Mouse (Mus musculus) heart, postnatal 0 days (tissue): ENCODE measurements around the gene Esyt3. TPM values are rescaled to one million over a fixed set of nuclear protein-coding genes. Genes with fewer than 3 reads are reported as not detected.
A peak's percentile ranks its signal among the peaks of the same experiment; 100 is the strongest.

ENCODE experiments used
- ATAC-seq: fragments of 200-750 bp; cut with Nextera tagmentation; 2 replicates; pipeline ENCODE4 v1.8.0; 2017; ENCODE audit warnings: low read depth, moderate number of reproducible peaks, moderate library complexity; ENCODE audit not compliant: insufficient read depth
- DNase-seq: peaks from one replicate; pipeline ENCODE4 v3.0.0-alpha.2; 2016; ENCODE audit warnings: low spot score
- H3K27ac ChIP-seq: fragments of 300-500 bp; sonication (generic); 2 replicates; pipeline ENCODE4 v1.5.1; 2014; ENCODE audit warnings: low read depth, mild to moderate bottlenecking
- H3K27me3 ChIP-seq: fragments of 300-500 bp; sonication (generic); 2 replicates; pipeline ENCODE4 v1.6.1; 2014; ENCODE audit warnings: low read length, mixed read lengths; ENCODE audit not compliant: control insufficient read depth, insufficient read depth
- H3K36me3 ChIP-seq: fragments of 300-500 bp; sonication (generic); replicated peaks from 2 replicates; pipeline ENCODE4 v1.6.1; 2014; ENCODE audit warnings: low read length, mixed read lengths; ENCODE audit not compliant: control insufficient read depth, insufficient read depth
- H3K4me1 ChIP-seq: fragments of 300-500 bp; sonication (generic); 2 replicates; pipeline ENCODE4 v1.6.1; 2014; ENCODE audit warnings: antibody characterized with exemption; ENCODE audit not compliant: control insufficient read depth, insufficient read depth
- H3K4me2 ChIP-seq: fragments of 300-500 bp; sonication (generic); 2 replicates; pipeline ENCODE4 v1.6.1; 2014; ENCODE audit warnings: low read depth, mild to moderate bottlenecking, low read length, moderate library complexity
- H3K4me3 ChIP-seq: fragments of 300-500 bp; sonication (generic); 2 replicates; pipeline ENCODE4 v1.5.1; 2014; ENCODE audit warnings: low read depth, low read length
- H3K9ac ChIP-seq: fragments of 300-500 bp; sonication (generic); replicated peaks from 2 replicates; pipeline ENCODE4 v1.6.1; 2014; ENCODE audit warnings: low read depth, low read length, mixed read lengths
- H3K9me3 ChIP-seq: fragments of 300-500 bp; sonication (generic); replicated peaks from 2 replicates; pipeline ENCODE4 v1.6.1; 2016; ENCODE audit warnings: low read length; ENCODE audit not compliant: control insufficient read depth
- CTCF ChIP-seq: IDR thresholded peaks from 2 replicates; pipeline ENCODE4 v1.5.1; 2016; ENCODE audit warnings: antibody characterized with exemption, control low read depth, low read depth
- EP300 ChIP-seq: IDR thresholded peaks from 2 replicates; pipeline ENCODE4 v1.6.1; 2016; ENCODE audit warnings: antibody characterized with exemption, low read depth
- WGBS: fragments of 180-500 bp; shearing (Covaris S2); extraction: QIAGEN DNeasy Blood & Tissue Kit; methylation state at CpG from one replicate; pipeline ENCODE4 v1.1.7; 2014; 5-methylcytosine and 5-hydroxymethylcytosine counted together
- polyA plus RNA-seq: library from polyadenylated mRNA; unstranded; fragments of >200 nt; fragmentation: Nextera tagmentation; extraction: Ambion mirVana; gene quantifications from 2 replicates; pipeline ENCODE4 v1.2.1, GENCODE M21; 2015
- total RNA-seq: library from RNA; depleted of rRNA; stranded (reverse); fragments of >200 nt; gene quantifications from 2 replicates; pipeline ENCODE4 v1.2.3, GENCODE M21; 2014; ENCODE audit warnings: low replicate concordance

Gene Esyt3
- total and polyA plus RNA-seq, 2 experiments from 2014 or later: 0.04 to 0.16 TPM

DNA sequence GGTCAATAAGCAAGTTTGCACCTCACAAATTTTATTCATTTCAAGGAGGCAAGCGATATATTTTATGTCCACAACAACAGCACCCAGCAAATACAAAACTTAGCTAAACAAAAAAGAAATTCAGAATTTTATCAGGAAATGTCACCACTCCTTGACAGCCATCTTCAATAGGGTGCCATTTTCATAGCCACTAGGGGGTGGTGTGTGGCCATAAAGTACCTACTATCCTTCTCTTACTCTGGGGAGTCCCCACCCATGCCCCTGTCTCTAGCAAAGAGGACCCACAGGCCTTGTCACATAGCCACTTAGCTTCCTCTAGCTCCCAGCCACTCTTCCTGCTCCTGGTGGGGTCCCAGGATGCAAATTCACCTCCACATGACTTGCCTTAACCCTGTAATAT, 19.2 kb downstream of the Esyt3 start:
- H3K9me3 ChIP-seq: no peaks in the 10 kb centered on the region
- WGBS: 81% methylated on average over 1 of the region's 1 CpGs
- H3K36me3 ChIP-seq: no peaks in the 10 kb centered on the region
- H3K27ac ChIP-seq: no peak overlapping the region
- DNase-seq: no peak
- H3K27me3 ChIP-seq: no peaks in the 10 kb centered on the region
- ATAC-seq: no peak
- TF ChIP-seq EP300 (no peak), CTCF (peak; percentile 26)
- no peak overlapping the region for H3K4me3 ChIP-seq
- no peak overlapping the region for H3K9ac ChIP-seq
- no peaks in the 10 kb centered on the region for H3K4me1 ChIP-seq
- no peak overlapping the region for H3K4me2 ChIP-seq

DNA sequence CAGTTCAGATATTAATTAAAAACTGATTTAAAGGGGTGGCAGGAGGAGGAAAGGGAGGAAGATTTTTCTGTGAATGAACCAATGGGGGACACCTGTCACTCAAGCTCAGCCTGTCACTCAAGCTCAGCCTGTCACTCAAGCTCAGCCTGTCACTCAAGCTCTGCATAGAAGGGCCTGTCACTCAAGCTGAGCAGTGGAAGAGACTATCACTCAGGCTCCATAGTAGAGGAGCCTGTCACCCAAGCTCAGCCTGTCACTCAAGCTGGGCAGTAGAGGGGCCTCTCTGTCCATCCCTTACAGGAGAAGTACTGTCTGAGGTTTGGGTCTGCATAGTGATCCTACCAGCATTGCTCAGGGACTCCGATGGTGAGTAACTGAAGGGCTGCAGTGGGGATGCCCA, 20.1 kb downstream of the Esyt3 start:
- H3K4me1 ChIP-seq: no peaks in the 10 kb centered on the region
- H3K9me3 ChIP-seq: no peaks in the 10 kb centered on the region
- no peak overlapping the region for H3K4me2 ChIP-seq
- H3K27me3 ChIP-seq: no peaks in the 10 kb centered on the region
- TF ChIP-seq EP300 (no peak), CTCF (no peak)
- ATAC-seq: no peak
- WGBS: 91% methylated on average over 1 of the region's 1 CpGs
- DNase-seq: no peak
- no peak overlapping the region for H3K27ac ChIP-seq
- no peaks in the 10 kb centered on the region for H3K36me3 ChIP-seq
- no peak overlapping the region for H3K9ac ChIP-seq
- H3K4me3 ChIP-seq: no peak overlapping the region

- no peak overlapping the region for H3K27ac ChIP-seq
- H3K9ac ChIP-seq: no peak overlapping the region
- TF ChIP-seq CTCF (no peak), EP300 (no peak)
- no peak overlapping the region for H3K4me3 ChIP-seq
- no peaks in the 10 kb centered on the region for H3K9me3 ChIP-seq
- no peak for DNase-seq
- no peak overlapping the region for H3K4me2 ChIP-seq
- H3K4me1 ChIP-seq: no peaks in the 10 kb centered on the region
- no peak for ATAC-seq
- H3K36me3 ChIP-seq: no peaks in the 10 kb centered on the region
- 85% methylated on average over 4 of the region's 4 CpGs for WGBS
- no peaks in the 10 kb centered on the region for H3K27me3 ChIP-seq
Measured at GRCm38 (mm10) chr9:99336538-99336937, 21.8 kb downstream of the Esyt3 start.

DNA sequence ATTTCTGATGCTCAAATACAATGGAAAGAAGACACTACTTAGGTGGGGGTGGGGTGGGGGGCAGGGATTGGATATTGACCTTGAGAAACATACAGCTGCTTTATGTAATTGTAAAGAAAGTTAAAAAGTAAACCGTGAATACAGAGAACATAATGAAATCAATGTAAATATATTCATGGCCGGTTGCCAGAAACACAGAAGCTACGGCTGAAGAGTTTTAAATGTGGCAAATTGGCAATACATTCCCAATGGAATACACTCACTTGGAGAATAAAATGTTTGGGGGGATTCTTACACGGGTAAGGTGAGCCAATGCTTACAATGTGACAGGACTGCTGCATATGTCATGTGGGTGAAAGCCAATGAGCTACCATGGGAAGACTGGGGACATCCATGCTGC, 31.5 kb downstream of the Esyt3 start:
- H3K27ac ChIP-seq: no peak overlapping the region
- 71% methylated on average over 4 of the region's 4 CpGs for WGBS
- TF ChIP-seq CTCF (no peak), EP300 (no peak)

DNA sequence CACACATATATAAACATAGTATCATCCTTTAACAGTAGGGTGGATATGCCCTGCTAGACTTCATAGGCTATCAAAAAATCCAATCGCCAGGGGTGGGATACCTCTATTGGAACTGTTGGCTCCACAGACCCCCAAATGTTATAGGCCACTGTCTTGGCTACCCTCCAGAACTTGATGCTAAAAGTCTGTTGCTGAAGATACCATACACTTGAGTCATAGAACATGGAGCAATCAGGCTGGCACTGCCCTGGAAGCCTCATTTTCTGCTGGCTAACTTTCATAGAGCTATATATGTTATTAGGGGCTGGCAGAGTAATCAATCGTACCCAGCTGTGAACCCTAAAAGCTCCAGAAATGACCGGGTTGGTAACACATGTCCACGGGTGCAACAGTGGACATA, 32.4 kb downstream of the Esyt3 start:
- TF ChIP-seq EP300: no peak
- TF ChIP-seq CTCF: no peak
- Histone ChIP-seq H3K4me1 (no peaks in the 10 kb centered on the region), H3K4me2 (no peak overlapping the region), H3K9ac (no peak overlapping the region), H3K36me3 (no peaks in the 10 kb centered on the region), H3K27me3 (no peaks in the 10 kb centered on the region), H3K27ac (no peak overlapping the region), H3K4me3 (no peak overlapping the region), H3K9me3 (no peaks in the 10 kb centered on the region)
- DNase-seq (no peak), ATAC-seq (no peak)
- 67% methylated on average over 4 of the region's 4 CpGs for WGBS

More for the DNA sequence above, 31.5 kb downstream of the Esyt3 start:
- Histone ChIP-seq H3K36me3 (no peaks in the 10 kb centered on the region), H3K4me1 (no peaks in the 10 kb centered on the region), H3K9ac (no peak overlapping the region), H3K27me3 (no peaks in the 10 kb centered on the region), H3K4me2 (no peak overlapping the region), H3K9me3 (no peaks in the 10 kb centered on the region), H3K4me3 (no peak overlapping the region)
- DNase-seq (no peak), ATAC-seq (no peak)

GRCm38 (mm10) chr9:99325208-99325929, 33.0 kb downstream of the Esyt3 start:
- 64% methylated on average over 7 of the region's 7 CpGs for WGBS
- TF ChIP-seq CTCF (no peak), EP300 (no peak)
- Histone ChIP-seq H3K4me1 (no peaks in the 10 kb centered on the region), H3K27me3 (no peaks in the 10 kb centered on the region), H3K4me2 (no peak overlapping the region), H3K27ac (no peak overlapping the region), H3K36me3 (no peaks in the 10 kb centered on the region), H3K9ac (no peak overlapping the region), H3K9me3 (no peaks in the 10 kb centered on the region), H3K4me3 (no peak overlapping the region)
- no peak for DNase-seq
- no peak for ATAC-seq
